Mouse (Mus musculus): Measurements from ENCODE around the gene Gimap1. TPM values are rescaled to one million over a fixed set of nuclear protein-coding genes. Genes with fewer than 3 reads are reported as not detected.
A peak's percentile ranks its signal among the peaks of the same experiment; 100 is the strongest.

Gimap1 gene
- polyA plus RNA-seq (2011; ENCODE audit: insufficient read depth, insufficient read length, low replicate concordance, missing spikeins) = 19.3 and 26.4 TPM in 2 replicates

- TF ChIP-seq CTCF (IDR thresholded peaks at IDR 0.05; ENCODE audit: control insufficient read depth, insufficient read depth, low read length) (no peak), POLR2A (IDR thresholded peaks at IDR 0.05; ENCODE audit: borderline replicate concordance, control insufficient read depth, low read depth, low read length) (no peak; the same call in 1 of the 2 replicates)
- peak within 1 kb of the TSS; percentile 94 for H3K4me3 ChIP-seq (replicated peaks; ENCODE audit: control insufficient read depth, low read depth, low read length)
- H3K27ac ChIP-seq (ENCODE audit: control insufficient read depth, insufficient read depth, low read depth, low read length, poor library complexity) = peak within 1 kb of the TSS; percentile 92
- WGBS = 2% methylated on average over 15 of the region's 15 CpGs
- H3K4me1 ChIP-seq (ENCODE audit: control insufficient read depth, insufficient read depth, low read length) = peaks cover 3% of the 10 kb centered on the region; the same call in 1 of the 2 replicates
Observed at GRCm38 (mm10) chr6:48738961-48739779, at the start of gene Gimap1. Gene Gimap1 (plus strand): TSS chr6:48739054.

GRCm38 (mm10) chr6:48689320-48689719 is 49.5 kb upstream of the Gimap1 start:
- Histone ChIP-seq H3K27ac (ENCODE audit: control insufficient read depth, insufficient read depth, low read depth, low read length, poor library complexity) (no peak overlapping the region), H3K4me3 (replicated peaks; ENCODE audit: control insufficient read depth, low read depth, low read length) (no peak overlapping the region), H3K4me1 (ENCODE audit: control insufficient read depth, insufficient read depth, low read length) (peaks cover 4% of the 10 kb centered on the region; the same call in 1 of the 2 replicates)
- TF ChIP-seq CTCF (IDR thresholded peaks at IDR 0.05; ENCODE audit: control insufficient read depth, insufficient read depth, low read length) (no peak), POLR2A (IDR thresholded peaks at IDR 0.05; ENCODE audit: borderline replicate concordance, control insufficient read depth, low read depth, low read length) (no peak)
- 63% methylated on average over 2 of the region's 2 CpGs for WGBS

DNA sequence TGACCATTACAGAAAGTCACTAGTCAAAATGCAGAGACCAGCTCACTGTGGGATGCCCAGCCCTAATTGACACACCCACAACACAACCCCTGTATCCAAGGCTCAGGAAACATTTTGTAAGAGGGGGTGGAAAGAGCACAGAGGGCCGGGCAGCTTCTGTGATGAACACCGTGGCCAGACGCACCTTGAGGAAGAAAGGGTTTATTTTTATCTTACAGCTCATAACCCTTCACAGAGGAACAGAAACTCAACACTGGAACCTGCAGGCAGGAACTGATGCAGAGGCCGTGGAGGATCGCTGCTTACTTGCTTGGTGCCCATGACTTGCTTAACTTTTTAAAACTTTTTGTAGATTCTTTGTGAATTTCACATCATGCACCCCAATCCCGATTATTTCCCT is 45.9 kb upstream of the Gimap1 start:
- Histone ChIP-seq H3K4me1 (ENCODE audit: control insufficient read depth, insufficient read depth, low read length) (peaks cover 3% of the 10 kb centered on the region; the same call in 1 of the 2 replicates), H3K4me3 (replicated peaks; ENCODE audit: control insufficient read depth, low read depth, low read length) (no peak overlapping the region), H3K27ac (ENCODE audit: control insufficient read depth, insufficient read depth, low read depth, low read length, poor library complexity) (peak overlapping the region; percentile 6; the same call in 1 of the 2 replicates)
- 50% methylated on average over 6 of the region's 6 CpGs for WGBS
- no peak for TF ChIP-seq CTCF (IDR thresholded peaks at IDR 0.05; ENCODE audit: control insufficient read depth, insufficient read depth, low read length)
- no peak for TF ChIP-seq POLR2A (IDR thresholded peaks at IDR 0.05; ENCODE audit: borderline replicate concordance, control insufficient read depth, low read depth, low read length)

DNA sequence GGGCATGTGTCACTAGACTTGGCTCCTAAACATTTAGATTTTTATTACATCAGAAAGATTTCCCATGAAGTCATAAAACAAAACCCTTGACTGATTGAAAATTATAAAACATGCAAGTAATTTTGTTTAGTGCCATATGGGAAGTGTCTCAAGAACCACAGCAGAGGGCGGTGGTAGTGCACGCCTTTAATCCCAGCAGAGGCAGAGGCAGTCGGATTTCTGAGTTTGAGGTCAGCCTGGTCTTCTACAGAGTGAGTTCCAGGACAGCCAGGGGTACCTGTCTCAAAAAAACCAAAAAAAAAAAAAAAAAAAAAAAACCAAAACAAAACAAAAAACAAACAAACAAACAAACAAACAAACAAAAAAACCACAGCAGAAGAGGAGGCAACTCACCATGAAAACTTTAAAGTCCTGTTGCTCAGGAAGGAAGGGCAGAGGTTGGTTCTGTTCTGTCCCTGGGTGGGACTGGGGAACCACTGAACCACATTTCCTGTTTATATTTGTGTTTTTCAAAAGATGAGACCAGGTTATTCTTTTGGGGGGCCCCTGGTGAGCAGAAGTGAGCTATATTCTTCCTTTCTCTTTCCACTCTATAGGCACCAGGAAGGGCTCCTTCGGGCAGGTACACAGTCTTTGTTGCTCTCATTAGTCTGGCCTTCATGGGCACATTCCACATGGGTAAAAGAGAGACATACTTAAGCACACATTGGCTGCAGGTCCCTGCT is 41.9 kb upstream of the Gimap1 start:
- peaks cover 6% of the 10 kb centered on the region for H3K4me1 ChIP-seq (ENCODE audit: control insufficient read depth, insufficient read depth, low read length)
- H3K4me3 ChIP-seq (replicated peaks; ENCODE audit: control insufficient read depth, low read depth, low read length) = no peak overlapping the region
- H3K27ac ChIP-seq (ENCODE audit: control insufficient read depth, insufficient read depth, low read depth, low read length, poor library complexity) = no peak overlapping the region
- WGBS = 80% methylated on average over 4 of the region's 4 CpGs
- no peak for TF ChIP-seq CTCF (IDR thresholded peaks at IDR 0.05; ENCODE audit: control insufficient read depth, insufficient read depth, low read length)
- TF ChIP-seq POLR2A (IDR thresholded peaks at IDR 0.05; ENCODE audit: borderline replicate concordance, control insufficient read depth, low read depth, low read length) = no peak

DNA sequence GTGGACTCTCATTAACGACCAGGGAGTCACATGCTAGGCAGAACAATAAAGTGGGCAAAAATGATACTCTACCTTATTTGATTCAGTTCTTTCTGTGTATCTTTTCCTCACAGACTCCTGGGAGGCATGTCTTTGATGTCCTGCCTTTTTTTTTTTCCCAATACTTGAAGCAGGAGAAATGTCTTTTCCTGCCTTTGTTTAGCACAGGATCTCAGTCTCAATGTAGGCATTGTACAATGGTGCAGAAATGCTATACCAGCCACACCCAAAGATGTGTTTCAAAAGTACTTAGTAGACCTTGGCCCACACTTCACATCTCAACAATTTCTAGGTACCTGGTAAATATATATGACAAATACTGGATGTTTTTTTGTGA is 41.3 kb upstream of the Gimap1 start:
- Histone ChIP-seq H3K4me3 (replicated peaks; ENCODE audit: control insufficient read depth, low read depth, low read length) (no peak overlapping the region), H3K4me1 (ENCODE audit: control insufficient read depth, insufficient read depth, low read length) (peaks cover 6% of the 10 kb centered on the region), H3K27ac (ENCODE audit: control insufficient read depth, insufficient read depth, low read depth, low read length, poor library complexity) (no peak overlapping the region)
- 56% methylated on average over 1 of the region's 1 CpGs for WGBS
- TF ChIP-seq POLR2A (IDR thresholded peaks at IDR 0.05; ENCODE audit: borderline replicate concordance, control insufficient read depth, low read depth, low read length) (no peak), CTCF (IDR thresholded peaks at IDR 0.05; ENCODE audit: control insufficient read depth, insufficient read depth, low read length) (no peak)

DNA sequence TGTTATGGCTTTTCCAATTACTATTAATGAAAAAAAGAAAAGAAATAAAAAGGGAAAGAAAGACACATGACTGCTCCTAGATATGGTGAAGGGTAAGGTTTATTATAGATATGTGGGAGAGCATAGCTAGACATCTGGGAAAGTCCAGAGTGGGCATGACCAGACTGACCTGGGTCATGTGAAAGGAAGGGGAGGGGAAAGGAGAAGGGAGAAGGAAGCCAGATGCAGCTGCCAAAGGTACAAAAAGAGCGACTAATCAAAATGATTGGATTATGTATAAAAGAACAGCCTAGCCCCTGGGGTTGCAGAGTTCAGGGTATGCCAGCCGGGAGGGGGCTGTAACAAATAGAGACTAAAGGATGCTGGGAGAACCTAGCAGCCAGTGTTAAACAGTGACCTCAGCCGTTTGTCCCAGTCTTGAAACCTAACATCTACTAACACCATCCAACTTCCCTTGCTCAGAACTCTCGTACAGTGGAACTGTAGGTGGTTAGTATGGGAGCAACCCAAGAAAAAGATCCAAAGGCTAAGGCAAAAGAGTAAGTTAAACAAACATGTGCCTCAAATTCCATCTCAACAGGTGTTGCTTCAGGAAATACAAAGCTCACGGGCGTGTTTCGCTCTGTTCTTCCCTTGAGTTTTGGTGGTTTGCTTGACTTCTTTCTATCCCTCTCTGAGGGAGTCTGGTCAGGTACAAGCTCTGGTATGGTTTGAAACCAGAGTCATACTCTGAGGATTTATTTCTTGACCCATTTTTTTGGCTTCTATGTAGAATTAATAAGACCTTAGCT is 40.6 kb upstream of the Gimap1 start:
- Histone ChIP-seq H3K4me1 (ENCODE audit: control insufficient read depth, insufficient read depth, low read length) (peaks cover 6% of the 10 kb centered on the region), H3K4me3 (replicated peaks; ENCODE audit: control insufficient read depth, low read depth, low read length) (no peak overlapping the region), H3K27ac (ENCODE audit: control insufficient read depth, insufficient read depth, low read depth, low read length, poor library complexity) (no peak overlapping the region)
- WGBS = 44% methylated on average over 7 of the region's 7 CpGs
- TF ChIP-seq POLR2A (IDR thresholded peaks at IDR 0.05; ENCODE audit: borderline replicate concordance, control insufficient read depth, low read depth, low read length) (no peak), CTCF (IDR thresholded peaks at IDR 0.05; ENCODE audit: control insufficient read depth, insufficient read depth, low read length) (no peak)

- Histone ChIP-seq H3K4me1 (ENCODE audit: control insufficient read depth, insufficient read depth, low read length) (peaks cover 6% of the 10 kb centered on the region), H3K27ac (ENCODE audit: control insufficient read depth, insufficient read depth, low read depth, low read length, poor library complexity) (no peak overlapping the region), H3K4me3 (replicated peaks; ENCODE audit: control insufficient read depth, low read depth, low read length) (no peak overlapping the region)
- 7% methylated on average over 3 of the region's 3 CpGs for WGBS
- no peak for TF ChIP-seq CTCF (IDR thresholded peaks at IDR 0.05; ENCODE audit: control insufficient read depth, insufficient read depth, low read length)
Observed at GRCm38 (mm10) chr6:48698888-48699287, 40.0 kb upstream of the Gimap1 start.

Data from bone marrow, adult 2 months (tissue).